Comparison of ENCODE assay signal across 9 mouse cellular contexts in the genomic region with DNA sequence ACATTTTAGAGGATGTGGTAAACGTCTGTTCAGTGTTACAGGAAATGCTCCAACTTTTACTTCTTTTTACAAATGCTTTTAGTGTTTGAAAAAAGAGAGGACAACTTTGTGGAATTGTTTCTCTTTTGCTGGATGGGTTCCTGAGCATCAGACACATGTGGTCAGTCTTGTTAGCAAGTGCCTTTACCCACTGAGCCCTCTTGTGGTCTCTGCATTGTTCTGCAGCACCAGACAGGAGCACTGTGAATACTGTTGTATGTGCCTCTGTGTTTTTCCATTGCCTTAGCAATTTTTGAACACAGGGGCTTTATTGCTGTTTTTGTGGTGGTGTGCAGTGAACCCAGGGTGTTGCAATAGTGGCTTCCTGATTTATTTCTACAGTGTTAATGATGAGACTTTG. TPM values are rescaled to one million over a fixed set of nuclear protein-coding genes. Genes with fewer than 3 reads are reported as not detected.
DNase-seq lines count a peak whose midpoint lies in the region; ATAC-seq and TF ChIP-seq lines count a peak whose summit lies in the region.
"Had no signal": no experiment of that assay in that cellular context is flagged by ENCODE, and none has a peak within 500 bp of the region (broad histone marks: within the 10 kb centered on the region; RNA-seq: fewer than 3 reads in every experiment).

No protein-coding gene starts in this region.

- ATAC-seq in kidney, embryonic 16.5 days (ENCODE audit: low FRiP score, low TSS enrichment): no peak
- ATAC-seq in common myeloid progenitor, adult 5-6 weeks (replicated peaks; ENCODE audit: low read depth, poor library complexity, severe bottlenecking): peak; percentile 83
- ATAC-seq in hindbrain, postnatal 0 days: peak; percentile 70; the same call in 1 of the 2 replicates
- peak; percentile 75 for ATAC-seq in midbrain, embryonic 13.5 days

- WGBS in kidney, adult 2 months: 52% methylated on average over 1 of the region's 1 CpGs
- WGBS in kidney, embryonic 16.5 days: 60% methylated on average over 1 of the region's 1 CpGs
- WGBS in hindbrain, postnatal 0 days: 61% methylated on average over 1 of the region's 1 CpGs
- 79% methylated on average over 1 of the region's 1 CpGs for WGBS in midbrain, embryonic 13.5 days

- H3K36me3 ChIP-seq in kidney, adult 2 months (ENCODE audit: control insufficient read depth, insufficient read depth, low read length): peaks cover 4% of the 10 kb centered on the region
- H3K36me3 ChIP-seq in kidney, embryonic 16.5 days (ENCODE audit: insufficient read depth, low read length): peaks cover 48% of the 10 kb centered on the region
- peaks cover 21% of the 10 kb centered on the region for H3K36me3 ChIP-seq in hindbrain, postnatal 0 days (ENCODE audit: insufficient read depth, low read length)
- peaks cover 46% of the 10 kb centered on the region for H3K36me3 ChIP-seq in midbrain, embryonic 13.5 days

- no peak overlapping the region for H3K4me2 ChIP-seq in kidney, embryonic 16.5 days (replicated peaks; ENCODE audit: low read depth, low read length)
- no peak overlapping the region for H3K4me2 ChIP-seq in hindbrain, postnatal 0 days (ENCODE audit: low read depth, low read length)
- no peak overlapping the region for H3K4me2 ChIP-seq in midbrain, embryonic 13.5 days (replicated peaks)
- H3K4me2 ChIP-seq: embryonic facial prominence, embryonic 13.5 days had no signal

- peak; percentile 59 for TF ChIP-seq CTCF in kidney, adult 2 months (conservative IDR thresholded peaks at IDR 0.05; ENCODE audit: insufficient read depth, insufficient read length, low read depth, low read length)
- peak; percentile 82 for TF ChIP-seq CTCF in hindbrain, postnatal 0 days (IDR thresholded peaks at IDR 0.05; ENCODE audit: low read depth)

- H3K9me3 ChIP-seq in kidney, embryonic 16.5 days (ENCODE audit: low read length): no peaks in the 10 kb centered on the region
- no peaks in the 10 kb centered on the region for H3K9me3 ChIP-seq in hindbrain, postnatal 0 days (ENCODE audit: low read length)
- H3K9me3 ChIP-seq in midbrain, embryonic 13.5 days: no peaks in the 10 kb centered on the region
- H3K9me3 ChIP-seq: embryonic facial prominence, embryonic 13.5 days had no signal

- H3K27ac ChIP-seq in kidney, adult 2 months (ENCODE audit: insufficient read depth, low read depth, low read length): no peak overlapping the region
- no peak overlapping the region for H3K27ac ChIP-seq in kidney, embryonic 16.5 days (ENCODE audit: low read length)
- H3K27ac ChIP-seq in hindbrain, postnatal 0 days: no peak overlapping the region
- H3K27ac ChIP-seq in midbrain, embryonic 13.5 days: no peak overlapping the region
- H3K27ac ChIP-seq: embryonic facial prominence, embryonic 13.5 days had no signal

- intact Hi-C loops in gastrocnemius, postnatal 36 days (cut with DNase I): no loop called here

- no peak for TF ChIP-seq POLR2A in kidney, adult 2 months (IDR thresholded peaks at IDR 0.05; ENCODE audit: low read depth, low read length)

- H3K9ac ChIP-seq in kidney, embryonic 16.5 days (replicated peaks; ENCODE audit: low read length): no peak overlapping the region
- H3K9ac ChIP-seq in hindbrain, postnatal 0 days (replicated peaks; ENCODE audit: low read length): no peak overlapping the region
- H3K9ac ChIP-seq in midbrain, embryonic 13.5 days (replicated peaks): no peak overlapping the region
- H3K9ac ChIP-seq: embryonic facial prominence, embryonic 13.5 days had no signal

- peak; percentile 34 for DNase-seq in kidney, adult 2 months
- peak; percentile 66 for DNase-seq in ES-CJ7 (ENCODE audit: low read depth, low spot score)
- peak; percentile 78 for DNase-seq in hindbrain, postnatal 0 days (ENCODE audit: low spot score)
- no peak for DNase-seq in gastrocnemius, postnatal 36 days
- DNase-seq in urinary bladder, postnatal 36 days (ENCODE audit: low spot score in 2 of 2): no peak

- peaks cover 2% of the 10 kb centered on the region; the same call in 1 of the 2 replicates for H3K4me1 ChIP-seq in kidney, adult 2 months (ENCODE audit: control insufficient read depth, insufficient read depth, low read length)
- no peaks in the 10 kb centered on the region for H3K4me1 ChIP-seq in kidney, embryonic 16.5 days (ENCODE audit: insufficient read depth, low read length)
- no peaks in the 10 kb centered on the region for H3K4me1 ChIP-seq in hindbrain, postnatal 0 days (ENCODE audit: insufficient read depth, low read length)
- H3K4me1 ChIP-seq in midbrain, embryonic 13.5 days (replicated peaks): peaks cover 6% of the 10 kb centered on the region; the same call in 1 of the 2 replicates
- H3K4me1 ChIP-seq: embryonic facial prominence, embryonic 13.5 days had no signal

- H3K27me3 ChIP-seq in kidney, adult 2 months (replicated peaks; ENCODE audit: control insufficient read depth, insufficient read depth, low read length): no peaks in the 10 kb centered on the region
- H3K27me3 ChIP-seq in kidney, embryonic 16.5 days (ENCODE audit: insufficient read depth, low read length): no peaks in the 10 kb centered on the region
- no peaks in the 10 kb centered on the region for H3K27me3 ChIP-seq in hindbrain, postnatal 0 days (ENCODE audit: insufficient read depth, low read length)
- no peaks in the 10 kb centered on the region for H3K27me3 ChIP-seq in midbrain, embryonic 13.5 days
- H3K27me3 ChIP-seq: embryonic facial prominence, embryonic 13.5 days had no signal

- no peak overlapping the region for H3K4me3 ChIP-seq in kidney, adult 2 months (ENCODE audit: insufficient read depth, low read depth, low read length)
- H3K4me3 ChIP-seq in kidney, embryonic 16.5 days (ENCODE audit: low read length): no peak overlapping the region
- no peak overlapping the region for H3K4me3 ChIP-seq in hindbrain, postnatal 0 days (ENCODE audit: low read length)
- H3K4me3 ChIP-seq in midbrain, embryonic 13.5 days (replicated peaks): no peak overlapping the region
- H3K4me3 ChIP-seq: embryonic facial prominence, embryonic 13.5 days had no signal

RNA-seq across cellular contexts. Expression of a gene that starts 39.4 kb away (rescaled TPM):
- polyA plus RNA-seq in kidney, adult 2 months (2012; rRNA removed): 49.5 and 65.0 TPM in 2 replicates
- 288 and 305 TPM in 2 replicates for polyA plus RNA-seq in kidney, embryonic 16.5 days (2015; fragmentation: Nextera tagmentation; extraction: Ambion mirVana)
- total RNA-seq in common myeloid progenitor, adult 5-6 weeks (2017): 190 and 198 TPM in 2 replicates
- 59.1 and 61.5 TPM in 2 replicates for total RNA-seq in hindbrain, postnatal 0 days (2014; rRNA removed)
- 70.8 and 75.7 TPM in 2 replicates for polyA plus RNA-seq in hindbrain, postnatal 0 days (2015; fragmentation: Nextera tagmentation; extraction: Ambion mirVana)
- 79.3 and 86.3 TPM in 2 replicates for polyA plus RNA-seq in midbrain, embryonic 13.5 days (2015; fragmentation: Nextera tagmentation; extraction: Ambion mirVana)
- total RNA-seq in gastrocnemius, postnatal 36 days (2021): 100 to 1,000 TPM; 157 to 177 TPM

Comparison
In these comparisons a context has a peak if more than half of its experiments do, and no peak if none do; other contexts are left out.
1. DNase-seq: peak in kidney, adult 2 months (single experiment), ES-CJ7 (single experiment) and hindbrain, postnatal 0 days (single experiment); none in gastrocnemius, postnatal 36 days (0 of 2) and urinary bladder, postnatal 36 days (0 of 2).